Mouse (Mus musculus): Measurements from ENCODE around the gene Nkiras2. TPM values are rescaled to one million over a fixed set of nuclear protein-coding genes. Genes with fewer than 3 reads are reported as not detected.
"Not testable (repeated sequence)": the region's sequence is repeated elsewhere in the genome, so short reads cannot be mapped to it uniquely, and the experiment has no call there.

Gene Nkiras2
- polyA plus RNA-seq, 1 experiment from 2014 or later: 44.7 TPM

DNA sequence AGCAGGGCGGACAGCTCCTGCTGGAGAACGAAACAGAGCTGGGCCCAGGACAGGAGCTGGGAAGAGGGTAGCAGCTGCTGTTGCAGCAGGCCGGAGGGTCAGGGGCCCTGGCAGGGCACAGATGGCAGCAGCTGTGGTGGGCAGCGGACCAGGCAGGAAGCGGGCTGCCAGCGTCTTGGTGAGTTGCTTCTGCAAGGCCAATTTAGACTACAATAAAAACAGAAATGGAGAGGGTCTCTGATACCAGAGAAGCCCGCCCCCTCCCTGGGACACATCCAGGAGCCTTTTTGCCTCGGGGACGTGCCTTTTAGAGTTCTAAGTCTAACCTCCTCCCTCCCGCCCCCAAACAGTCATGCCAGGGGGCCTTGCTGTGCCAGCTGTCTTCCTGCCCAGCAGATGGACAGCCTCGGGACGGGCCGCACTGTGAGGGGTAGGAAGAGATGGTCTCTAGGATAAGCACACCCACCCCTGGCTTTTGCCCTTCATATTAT lies 9.9 kb downstream of the Nkiras2 start:
- peaks cover 21% of the 10 kb centered on the region for H3K36me3 ChIP-seq (ENCODE audit: inconsistent target)
- peaks cover 14% of the 10 kb centered on the region for H3K79me2 ChIP-seq (ENCODE audit: inconsistent target)
- WGBS (ENCODE audit: missing documents): 55% methylated on average over 13 of the region's 13 CpGs

DNA sequence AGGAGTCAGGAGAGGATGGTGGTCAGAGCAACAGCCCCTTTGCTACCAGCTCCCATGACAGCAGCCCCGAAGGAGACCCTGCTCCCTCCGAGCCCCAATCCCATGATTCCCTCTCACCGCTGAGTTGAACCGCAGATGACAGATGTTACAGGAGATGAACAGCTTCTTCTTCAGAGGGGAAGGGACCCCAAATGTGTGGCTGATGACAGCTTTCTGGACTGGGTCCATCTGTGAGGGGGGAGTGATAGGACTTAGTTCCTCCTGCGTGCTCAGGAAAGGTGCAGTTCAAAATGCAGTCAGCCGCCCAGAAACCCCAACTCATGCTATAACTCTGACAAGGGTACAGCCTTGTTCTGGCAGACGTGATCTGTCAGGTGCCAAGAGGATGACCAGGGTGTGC lies 15.5 kb downstream of the Nkiras2 start:
- WGBS (ENCODE audit: missing documents): 46% methylated on average over 6 of the region's 7 CpGs
- no peaks in the 10 kb centered on the region for H3K79me2 ChIP-seq (ENCODE audit: inconsistent target)
- H3K36me3 ChIP-seq (ENCODE audit: inconsistent target): no peaks in the 10 kb centered on the region
- no peak overlapping the region for H3K27ac ChIP-seq
- H3K4me3 ChIP-seq (ENCODE audit: inconsistent target): no peak overlapping the region

More for the DNA sequence above, 9.9 kb downstream of the Nkiras2 start:
- H3K4me3 ChIP-seq (ENCODE audit: inconsistent target): no peak overlapping the region
- H3K27ac ChIP-seq: no peak overlapping the region

DNA sequence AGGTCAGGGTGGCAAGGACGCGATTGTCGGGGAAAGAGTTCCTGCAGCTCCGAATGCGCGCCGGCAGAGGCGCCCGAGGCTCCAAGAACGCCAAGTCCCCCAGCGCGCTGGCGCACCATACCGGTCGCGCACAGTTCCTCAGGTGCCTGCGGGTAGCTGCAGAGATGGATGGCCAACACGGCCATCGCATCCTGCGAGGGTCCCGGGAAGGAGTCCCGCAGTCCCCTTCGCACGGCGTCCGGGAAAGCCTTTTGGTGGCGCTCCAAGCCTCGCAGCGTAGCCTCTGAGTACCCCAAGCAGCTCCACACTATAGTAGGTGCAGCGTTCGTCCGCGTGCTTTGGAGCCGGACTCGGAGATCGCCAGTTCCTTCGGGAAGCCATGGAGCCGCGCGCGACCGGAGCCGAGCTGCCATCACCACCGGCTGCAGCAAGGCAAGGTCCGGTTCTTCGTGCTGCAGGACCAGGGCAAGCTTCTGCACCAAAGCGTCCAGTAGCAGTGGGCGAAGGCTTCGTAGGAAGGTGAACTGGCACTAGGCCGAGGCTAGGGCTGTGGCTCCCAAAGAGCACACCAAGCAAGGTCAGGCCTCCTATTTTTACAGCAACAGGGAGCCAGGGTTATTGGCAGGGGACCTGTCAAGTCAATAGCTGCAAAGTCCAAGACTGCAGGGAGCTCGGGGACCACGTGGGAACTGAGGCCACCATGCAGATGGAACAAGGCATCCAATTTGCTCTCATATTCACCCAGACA lies 21.3 kb downstream of the Nkiras2 start:
- 15% methylated on average over 52 of the region's 52 CpGs for WGBS (ENCODE audit: missing documents)
- no peaks in the 10 kb centered on the region for H3K79me2 ChIP-seq (ENCODE audit: inconsistent target)
- no peak overlapping the region for H3K27ac ChIP-seq
- no peak overlapping the region for H3K4me3 ChIP-seq (ENCODE audit: inconsistent target)
- H3K36me3 ChIP-seq (ENCODE audit: inconsistent target): no peaks in the 10 kb centered on the region

DNA sequence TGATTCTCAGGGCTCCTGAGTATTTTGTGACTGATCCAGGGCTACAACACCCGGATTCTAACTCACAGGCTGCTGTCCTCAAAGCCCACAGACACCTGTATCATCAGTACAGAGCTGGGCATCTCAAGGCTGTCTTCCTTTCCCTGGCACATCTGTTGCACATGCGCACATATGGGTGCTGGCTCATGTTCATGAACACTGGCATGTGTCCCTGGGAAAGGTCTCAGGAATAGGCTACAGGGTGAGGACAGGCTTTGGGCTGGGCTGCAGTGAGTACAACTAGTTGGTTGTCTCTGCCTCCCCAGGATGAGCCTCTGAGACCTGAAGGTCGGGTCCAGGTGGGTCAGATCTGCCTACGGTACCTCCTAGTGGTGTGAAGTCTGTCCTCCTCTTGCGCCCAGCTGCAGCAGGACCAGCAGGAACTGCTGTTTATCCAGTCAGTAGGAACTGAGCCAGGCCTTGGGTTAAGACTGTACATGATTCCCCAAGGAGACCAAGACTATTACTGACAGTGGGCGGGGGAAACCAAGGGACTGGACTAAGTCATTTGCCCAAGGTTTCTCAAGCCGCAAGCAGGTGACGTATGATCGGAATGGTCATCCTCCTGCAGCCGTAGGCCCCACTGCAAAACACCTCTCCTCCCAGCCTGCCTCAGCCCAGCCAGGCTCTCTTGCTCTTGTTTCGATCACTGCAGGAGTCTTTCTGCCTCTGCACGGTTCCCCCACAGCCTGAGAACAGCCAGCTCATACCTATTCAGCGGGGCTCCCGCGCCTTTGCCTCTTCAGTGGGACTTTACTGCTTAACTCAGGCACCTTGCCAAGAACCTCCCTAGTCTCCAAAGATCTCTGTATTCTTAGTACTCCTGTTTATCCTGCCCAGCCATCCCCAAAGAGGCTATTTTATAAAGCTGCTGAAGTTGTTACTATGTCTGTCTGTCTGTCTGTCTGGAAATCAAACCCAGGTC lies 24.9 kb downstream of the Nkiras2 start:
- H3K27ac ChIP-seq: no peak overlapping the region
- 84% methylated on average over 15 of the region's 15 CpGs for WGBS (ENCODE audit: missing documents)

DNA sequence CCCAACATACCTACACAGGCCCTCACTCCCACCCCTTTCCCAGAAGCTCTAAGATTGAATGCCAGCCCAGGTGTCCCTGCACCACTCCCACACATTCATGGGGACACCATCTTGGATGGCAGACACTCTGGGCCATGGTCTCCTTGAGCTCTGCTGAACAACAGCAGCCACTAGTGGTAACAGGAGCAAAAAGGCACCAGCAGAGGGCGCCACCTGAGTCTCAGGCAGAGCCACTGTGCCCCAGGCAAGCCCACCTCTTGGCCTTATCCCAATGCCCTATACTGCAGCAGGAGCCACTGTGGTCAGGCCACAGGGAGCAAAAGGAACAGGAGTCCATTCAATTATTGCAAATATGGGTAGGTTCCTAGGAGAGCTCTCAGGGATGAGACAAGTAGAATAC lies 27.2 kb downstream of the Nkiras2 start:
- Histone ChIP-seq H3K27ac (no peak overlapping the region), H3K36me3 (ENCODE audit: inconsistent target) (no peaks in the 10 kb centered on the region), H3K4me3 (ENCODE audit: inconsistent target) (no peak overlapping the region), H3K79me2 (ENCODE audit: inconsistent target) (no peaks in the 10 kb centered on the region)
- WGBS (ENCODE audit: missing documents): 0% methylated on average over 1 of the region's 1 CpGs

More for the DNA sequence above, 24.9 kb downstream of the Nkiras2 start:
- no peaks in the 10 kb centered on the region for H3K36me3 ChIP-seq (ENCODE audit: inconsistent target)
- no peak overlapping the region for H3K4me3 ChIP-seq (ENCODE audit: inconsistent target)
- no peaks in the 10 kb centered on the region for H3K79me2 ChIP-seq (ENCODE audit: inconsistent target)

DNA sequence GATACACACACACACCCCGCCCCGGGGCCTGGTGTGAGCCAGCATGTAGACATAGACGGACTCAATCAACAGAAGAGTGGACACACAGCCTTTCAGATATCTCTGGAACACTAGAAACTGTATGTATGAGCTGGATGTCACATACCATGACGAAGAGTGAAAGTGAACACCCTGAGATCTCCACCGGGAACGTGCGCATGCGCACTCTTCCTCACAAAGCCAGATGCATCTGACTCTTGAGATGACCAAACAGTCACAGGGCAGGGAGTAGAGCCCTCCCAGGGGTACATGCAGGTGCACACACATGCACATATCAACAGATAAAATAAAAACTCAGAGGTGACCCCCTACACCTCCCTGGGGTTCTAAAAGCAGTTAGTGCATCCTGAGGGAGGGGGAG lies 29.4 kb downstream of the Nkiras2 start:
- WGBS (ENCODE audit: missing documents): 90% methylated on average over 8 of the region's 8 CpGs
- Histone ChIP-seq H3K36me3 (ENCODE audit: inconsistent target) (no peaks in the 10 kb centered on the region), H3K4me3 (ENCODE audit: inconsistent target) (no peak overlapping the region), H3K79me2 (ENCODE audit: inconsistent target) (no peaks in the 10 kb centered on the region), H3K27ac (no peak overlapping the region)

DNA sequence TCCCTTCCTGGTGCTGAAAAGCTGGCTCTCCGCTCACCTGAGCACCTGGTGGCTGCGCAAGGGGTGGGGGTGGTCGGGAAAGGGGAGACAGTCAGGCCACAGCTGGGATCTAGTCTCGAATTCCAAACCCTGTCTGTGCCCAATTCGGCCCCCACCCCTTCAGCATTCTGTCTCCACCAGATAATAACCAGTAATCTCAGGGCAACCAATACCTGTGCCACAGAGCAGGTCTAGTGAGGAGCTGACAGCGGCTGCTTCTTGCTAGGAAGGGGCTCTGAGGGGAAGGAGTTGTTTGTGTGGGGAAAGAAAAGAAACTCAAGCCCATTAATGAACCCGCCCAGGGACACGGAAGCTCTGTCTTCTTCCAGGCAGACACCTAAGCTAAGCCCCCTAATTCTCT lies 32.2 kb downstream of the Nkiras2 start:
- no peaks in the 10 kb centered on the region for H3K36me3 ChIP-seq (ENCODE audit: inconsistent target)
- WGBS (ENCODE audit: missing documents): 35% methylated on average over 8 of the region's 8 CpGs
- no peak overlapping the region for H3K27ac ChIP-seq
- no peak overlapping the region for H3K4me3 ChIP-seq (ENCODE audit: inconsistent target)
- H3K79me2 ChIP-seq (ENCODE audit: inconsistent target): no peaks in the 10 kb centered on the region

DNA sequence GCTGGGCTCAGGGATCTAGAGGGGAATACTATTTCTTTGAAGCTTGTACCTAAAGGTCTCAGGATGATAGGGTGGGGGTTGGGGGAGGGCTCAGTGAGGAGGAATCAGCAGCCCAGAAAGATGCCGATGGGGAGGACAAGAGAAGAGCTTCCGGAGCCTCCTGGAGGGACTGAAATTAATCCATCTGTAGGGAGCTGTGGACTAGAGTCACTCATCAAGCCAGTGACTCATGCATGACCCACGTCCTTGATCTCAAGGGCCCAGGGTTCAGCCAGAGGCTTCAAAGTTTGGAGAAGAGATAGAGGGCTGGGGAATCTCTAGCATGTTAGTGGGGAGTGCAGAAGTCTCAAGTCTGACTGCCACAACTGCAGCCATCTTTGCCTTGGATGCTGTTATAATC lies 32.7 kb downstream of the Nkiras2 start:
- Histone ChIP-seq H3K4me3 (ENCODE audit: inconsistent target) (no peak overlapping the region), H3K27ac (no peak overlapping the region), H3K36me3 (ENCODE audit: inconsistent target) (no peaks in the 10 kb centered on the region), H3K79me2 (ENCODE audit: inconsistent target) (no peaks in the 10 kb centered on the region)
- WGBS (ENCODE audit: missing documents): 60% methylated on average over 3 of the region's 3 CpGs

DNA sequence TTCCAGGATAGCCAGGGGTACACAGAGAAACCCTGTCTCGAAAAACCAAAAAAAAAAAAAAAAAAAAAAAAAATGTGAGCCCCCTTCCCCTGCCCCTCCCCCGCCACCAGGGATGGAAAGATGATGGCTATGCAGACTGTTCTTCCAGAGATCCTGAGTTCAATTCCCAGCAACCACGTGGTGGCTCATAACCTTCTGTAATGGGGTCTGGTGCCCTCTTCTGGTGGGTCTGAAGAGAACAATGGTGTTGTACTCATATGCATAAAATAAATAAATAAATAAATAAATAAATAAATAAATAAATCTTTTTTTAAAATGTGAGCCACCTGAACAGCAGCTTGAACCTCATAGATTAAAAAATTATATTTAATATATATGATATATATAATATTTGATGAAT lies 36.5 kb downstream of the Nkiras2 start:
- H3K4me3 ChIP-seq (ENCODE audit: inconsistent target); H3K79me2 ChIP-seq (ENCODE audit: inconsistent target); H3K27ac ChIP-seq; H3K36me3 ChIP-seq (ENCODE audit: inconsistent target): not testable (repeated sequence)
- WGBS (ENCODE audit: missing documents): 80% methylated on average over 1 of the region's 3 CpGs

DNA sequence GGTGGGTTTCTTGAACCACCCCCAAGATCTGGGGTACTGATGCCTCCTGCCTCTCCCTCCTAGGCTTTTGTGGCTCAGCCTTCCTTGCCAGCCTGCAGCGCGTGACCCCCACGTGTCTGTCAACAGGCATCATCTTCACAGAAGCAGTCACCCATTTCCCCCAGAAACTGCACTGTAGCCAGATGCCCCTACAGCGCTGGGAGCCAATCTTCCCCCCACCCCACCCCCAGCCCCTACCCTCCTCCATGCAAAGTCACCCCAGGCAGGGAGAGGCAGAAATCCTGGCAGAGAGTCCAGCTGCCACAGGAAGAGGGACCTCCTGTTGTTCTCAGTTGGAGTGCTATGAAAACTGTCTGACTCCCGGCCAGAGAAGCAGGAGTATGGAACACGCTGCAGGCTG lies 37.4 kb downstream of the Nkiras2 start:
- Histone ChIP-seq H3K36me3 (ENCODE audit: inconsistent target) (no peaks in the 10 kb centered on the region), H3K4me3 (ENCODE audit: inconsistent target) (no peak overlapping the region), H3K27ac (no peak overlapping the region), H3K79me2 (ENCODE audit: inconsistent target) (no peaks in the 10 kb centered on the region)
- WGBS (ENCODE audit: missing documents): 45% methylated on average over 6 of the region's 6 CpGs

DNA sequence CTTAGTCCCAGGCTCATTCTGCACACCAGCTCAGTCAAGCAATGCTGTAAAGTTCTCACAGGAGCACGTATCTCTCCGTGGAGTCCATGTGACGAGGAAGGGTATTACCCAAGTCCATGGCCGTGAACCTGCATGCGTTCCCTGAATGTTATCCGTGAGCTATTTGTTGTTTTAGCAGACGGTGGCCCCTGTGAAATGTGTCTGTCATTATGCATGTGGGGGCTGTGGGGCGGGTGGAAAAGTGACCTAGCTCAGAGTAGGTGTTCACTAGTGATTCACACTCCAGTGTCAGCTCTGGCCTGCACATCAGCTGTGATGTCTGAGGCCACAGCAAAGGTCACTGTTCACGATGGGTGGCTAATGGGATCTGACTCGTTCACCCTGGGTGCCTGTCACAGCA lies 40.8 kb downstream of the Nkiras2 start:
- H3K27ac ChIP-seq: no peak overlapping the region
- no peaks in the 10 kb centered on the region for H3K79me2 ChIP-seq (ENCODE audit: inconsistent target)
- H3K36me3 ChIP-seq (ENCODE audit: inconsistent target): no peaks in the 10 kb centered on the region
- H3K4me3 ChIP-seq (ENCODE audit: inconsistent target): no peak overlapping the region
- 93% methylated on average over 10 of the region's 10 CpGs for WGBS (ENCODE audit: missing documents)

DNA sequence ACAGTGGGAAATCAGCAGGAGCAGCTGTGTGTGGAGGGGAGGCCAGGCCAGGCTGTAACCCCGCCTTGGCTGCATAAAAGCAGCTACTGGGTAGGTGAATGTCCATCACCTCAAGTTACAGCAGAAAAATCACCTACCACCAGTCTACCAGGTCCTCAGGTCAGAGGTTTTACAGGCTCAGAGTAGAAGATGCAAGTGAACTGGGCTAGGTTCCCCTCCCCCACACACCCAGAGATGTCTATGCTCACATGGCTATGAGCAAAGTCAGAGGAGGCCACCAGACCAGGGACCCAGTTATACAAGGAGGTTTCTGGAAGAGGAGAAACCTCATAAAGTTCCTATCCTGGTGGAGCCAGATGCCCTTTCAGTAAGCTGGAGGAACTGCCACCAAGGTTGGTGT lies 52.0 kb downstream of the Nkiras2 start:
- Histone ChIP-seq H3K4me3 (ENCODE audit: inconsistent target) (no peak overlapping the region), H3K79me2 (ENCODE audit: inconsistent target) (no peaks in the 10 kb centered on the region), H3K36me3 (ENCODE audit: inconsistent target) (no peaks in the 10 kb centered on the region), H3K27ac (no peak overlapping the region)
- 75% methylated on average over 1 of the region's 1 CpGs for WGBS (ENCODE audit: missing documents)

DNA sequence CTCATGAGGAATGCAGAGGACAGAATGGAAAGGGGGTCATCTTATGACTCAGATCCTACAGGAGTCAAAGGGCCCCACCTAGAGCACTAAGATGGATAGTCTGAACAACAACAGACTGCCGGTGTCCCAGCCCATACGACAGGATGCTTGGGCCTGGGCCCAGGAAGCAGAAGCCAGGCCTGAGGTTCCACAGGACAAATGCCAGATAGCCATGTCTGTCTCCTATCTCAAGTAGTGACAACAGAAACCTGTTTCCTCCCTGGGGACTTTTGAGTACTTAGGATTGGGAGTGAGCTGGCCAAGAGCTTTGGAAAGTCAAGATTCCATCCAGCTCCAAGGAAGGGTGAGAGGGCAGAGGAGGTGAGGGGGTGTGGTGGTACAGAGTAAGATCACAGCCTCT lies 52.9 kb downstream of the Nkiras2 start:
- Histone ChIP-seq H3K36me3 (ENCODE audit: inconsistent target) (no peaks in the 10 kb centered on the region), H3K79me2 (ENCODE audit: inconsistent target) (no peaks in the 10 kb centered on the region), H3K4me3 (ENCODE audit: inconsistent target) (no peak overlapping the region), H3K27ac (no peak overlapping the region)
- WGBS (ENCODE audit: missing documents): 80% methylated on average over 2 of the region's 2 CpGs

DNA sequence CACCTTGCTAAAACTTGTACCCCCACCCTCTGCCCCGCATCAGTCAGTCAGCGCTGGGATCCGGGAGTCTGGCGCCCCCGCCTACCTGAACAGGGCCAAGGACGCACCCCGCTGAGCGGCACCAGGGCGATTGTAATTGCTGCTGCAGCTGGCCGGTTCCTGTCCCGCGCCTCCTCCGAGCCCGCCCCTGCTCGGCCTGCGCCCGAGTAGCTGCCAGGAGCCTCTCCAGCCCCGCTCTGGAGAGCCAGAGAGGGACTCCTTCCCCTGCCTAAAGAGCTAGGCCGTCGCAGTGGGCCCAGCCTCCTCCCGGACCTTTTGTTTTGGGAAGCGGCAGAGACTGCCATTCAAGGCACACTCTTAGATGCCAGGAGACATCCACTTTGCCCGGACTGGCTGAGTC lies 54.1 kb downstream of the Nkiras2 start:
- 29% methylated on average over 22 of the region's 23 CpGs for WGBS (ENCODE audit: missing documents)
- Histone ChIP-seq H3K27ac (no peak overlapping the region), H3K4me3 (ENCODE audit: inconsistent target) (no peak overlapping the region), H3K36me3 (ENCODE audit: inconsistent target) (no peaks in the 10 kb centered on the region), H3K79me2 (ENCODE audit: inconsistent target) (no peaks in the 10 kb centered on the region)

All from macrophage (primary cell).